Mouse (Mus musculus): ENCODE data around the gene Sh3gl2. TPM values are rescaled to one million over a fixed set of nuclear protein-coding genes. Genes with fewer than 3 reads are reported as not detected.

Sh3gl2 gene
- polyA plus RNA-seq (2012; fragmentation: generic; extraction: Trizol) = not detected

GRCm38 (mm10) chr4:85205071-85205635, at the start of gene Sh3gl2:
Gene Sh3gl2, plus strand, starts transcription at chr4:85205126.

GRCm38 (mm10) chr4:85513792-85514191, 308.9 kb downstream of the Sh3gl2 start, which contains the start of gene Adamtsl1:
Gene Adamtsl1, plus strand, starts transcription at chr4:85514172.

Data from C3H10T1/2 (cell line).